Mouse (Mus musculus) thymus, adult 2 months (tissue): ENCODE measurements around the gene Rhbdl2. TPM values are rescaled to one million over a fixed set of nuclear protein-coding genes. Genes with fewer than 3 reads are reported as not detected.

Experiments
- DNase-seq: peaks from one replicate; pipeline ENCODE4 v3.0.0; 2021
- H3K27ac ChIP-seq: fragments of 200-500 bp; 2 replicates; pipeline ENCODE4 v1.5.1; 2012; ENCODE audit warnings: low read length, control low read depth; ENCODE audit not compliant: control insufficient read depth, insufficient read depth
- H3K27me3 ChIP-seq: fragments of 200-500 bp; 2 replicates; pipeline ENCODE4 v1.6.1; 2012; ENCODE audit warnings: mild to moderate bottlenecking, low read length, moderate library complexity, mixed read lengths; ENCODE audit not compliant: control insufficient read depth, insufficient read depth
- H3K36me3 ChIP-seq: fragments of 200-500 bp; 2 replicates; pipeline ENCODE4 v1.6.1; 2012; ENCODE audit warnings: mild to moderate bottlenecking, low read length, moderate library complexity; ENCODE audit not compliant: control insufficient read depth, insufficient read depth
- H3K4me1 ChIP-seq: fragments of 200-500 bp; replicated peaks from 2 replicates; pipeline ENCODE4 v1.6.1; 2012; ENCODE audit warnings: low read length; ENCODE audit not compliant: control insufficient read depth, insufficient read depth
- H3K4me3 ChIP-seq: fragments of 200-500 bp; 2 replicates; pipeline ENCODE4 v1.5.1; 2012; ENCODE audit warnings: mild to moderate bottlenecking, low read length, control low read depth, moderate library complexity; ENCODE audit not compliant: control insufficient read depth, insufficient read depth
- CTCF ChIP-seq: fragments of 200-500 bp; IDR thresholded peaks from 2 replicates; pipeline ENCODE4 v1.5.1; 2012; ENCODE audit warnings: mild to moderate bottlenecking, control low read depth, low read length, moderate library complexity, borderline replicate concordance; ENCODE audit not compliant: control insufficient read depth, poor library complexity, insufficient read depth; ENCODE audit errors: extremely low read depth
- POLR2A ChIP-seq: fragments of 200-500 bp; IDR thresholded peaks from 2 replicates; pipeline ENCODE4 v1.6.1; 2012; ENCODE audit warnings: mild to moderate bottlenecking, low read length, control low read depth, moderate library complexity; ENCODE audit not compliant: control insufficient read depth, poor library complexity, insufficient read depth; ENCODE audit errors: extremely low read depth
- WGBS: fragments of 180-500 bp; shearing (Covaris S2); methylation state at CpG from one replicate; pipeline ENCODE4 v1.1.7; 2018; 5-methylcytosine and 5-hydroxymethylcytosine counted together
- polyA plus RNA-seq: library from polyadenylated mRNA; depleted of rRNA; stranded (reverse); fragments of >200 nt; gene quantifications from 2 replicates; pipeline ENCODE4 v1.2.3, GENCODE M21; 2012; rRNA removed

Rhbdl2 gene
- 3.3 and 4.3 TPM in 2 replicates for polyA plus RNA-seq

- DNase-seq = no peak
- no peak for TF ChIP-seq POLR2A
- TF ChIP-seq CTCF = no peak
- no peak within 1 kb of the TSS for H3K27ac ChIP-seq
- no peak within 1 kb of the TSS for H3K4me3 ChIP-seq
- H3K36me3 ChIP-seq = no peaks in the 10 kb centered on the region
- H3K4me1 ChIP-seq = no peaks in the 10 kb centered on the region
- 77% methylated on average over 12 of the region's 12 CpGs for WGBS
- no peaks in the 10 kb centered on the region for H3K27me3 ChIP-seq
These were observed at the start of gene Rhbdl2 for GRCm38 (mm10) chr4:123787191-123787985. Rhbdl2 (plus strand) TSS chr4:123787874.

DNA sequence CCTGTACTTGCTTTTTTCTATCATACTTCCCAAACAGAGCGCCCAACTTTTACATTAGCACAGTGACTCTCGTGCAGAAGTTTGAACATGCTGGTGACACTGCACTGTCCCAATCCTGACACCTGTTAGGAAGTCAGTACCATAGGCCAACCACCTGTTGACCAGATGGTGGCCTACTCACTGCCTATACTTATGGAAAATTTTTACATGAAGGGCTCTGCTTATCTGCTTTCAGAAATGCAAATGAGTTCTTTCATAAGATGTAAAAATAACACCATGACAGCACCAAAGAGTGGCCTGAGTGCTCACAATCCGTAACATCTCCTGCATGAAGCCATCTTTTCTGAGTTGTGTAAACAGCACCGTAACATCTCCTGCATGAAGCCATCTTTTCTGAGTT, 49.0 kb upstream of the Rhbdl2 start:
- DNase-seq = no peak
- Histone ChIP-seq H3K27me3 (no peaks in the 10 kb centered on the region), H3K4me3 (no peak overlapping the region), H3K27ac (no peak overlapping the region), H3K36me3 (peaks cover 77% of the 10 kb centered on the region), H3K4me1 (0 out of 2 replicates have a peak, but pooled peaks cover 2% of the 10 kb centered on the region)
- WGBS = 94% methylated on average over 4 of the region's 4 CpGs
- no peak for TF ChIP-seq CTCF
- TF ChIP-seq POLR2A = no peak

DNA sequence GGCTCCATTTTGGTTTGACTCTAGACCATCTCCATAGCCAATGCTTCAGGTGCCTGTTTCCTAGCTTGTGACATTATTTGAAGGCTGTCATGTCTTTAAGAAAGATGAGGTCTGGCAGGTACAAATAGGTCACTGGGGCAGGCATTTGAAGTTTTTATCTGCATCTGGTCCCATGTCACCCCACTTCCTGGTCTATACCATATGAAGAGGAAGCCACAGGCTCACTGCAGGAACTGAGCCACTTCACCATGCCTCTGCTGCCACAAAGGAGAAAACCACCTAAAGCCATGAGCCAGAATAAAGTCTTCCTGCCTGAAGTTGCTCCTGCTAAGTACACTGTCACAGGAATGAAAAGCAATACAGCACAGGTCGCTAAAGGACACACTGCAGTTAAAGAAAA, 44.8 kb upstream of the Rhbdl2 start:
- Histone ChIP-seq H3K4me1 (peaks cover 11% of the 10 kb centered on the region; the same call in 1 of the 2 replicates), H3K27me3 (no peaks in the 10 kb centered on the region), H3K27ac (no peak overlapping the region), H3K36me3 (peaks cover 51% of the 10 kb centered on the region), H3K4me3 (no peak overlapping the region)
- no peak for TF ChIP-seq POLR2A
- TF ChIP-seq CTCF = no peak
- WGBS = 55% methylated on average over 1 of the region's 1 CpGs
- peak; percentile 25 for DNase-seq

DNA sequence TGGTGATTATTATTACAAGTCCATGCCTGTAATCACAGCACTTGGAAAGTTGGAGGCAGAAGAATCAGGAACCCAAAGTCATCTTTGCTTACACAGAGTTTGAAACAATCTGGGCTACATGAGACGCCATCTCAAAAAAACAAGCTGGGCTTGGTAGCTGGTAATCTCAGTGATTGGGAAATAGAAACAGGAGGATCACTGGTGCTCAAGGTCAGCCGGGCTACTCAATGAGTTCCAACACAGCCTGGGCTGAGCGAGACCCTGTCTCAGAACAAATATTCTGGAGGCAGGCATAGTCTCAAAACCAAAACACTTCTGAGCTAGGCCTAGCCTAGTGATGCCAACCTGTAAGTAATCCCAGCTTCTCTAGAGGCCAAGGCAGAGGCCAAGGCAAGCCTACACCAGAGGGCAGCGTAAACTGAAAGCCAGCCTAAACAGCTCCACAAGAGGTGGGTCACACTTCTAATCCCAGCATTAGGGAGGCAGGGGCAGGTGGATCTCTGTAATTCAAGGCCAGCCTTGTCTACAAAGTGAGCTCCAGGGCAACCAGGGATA, 42.4 kb upstream of the Rhbdl2 start:
- Histone ChIP-seq H3K27me3 (no peaks in the 10 kb centered on the region), H3K4me1 (peaks cover 16% of the 10 kb centered on the region), H3K27ac (no peak overlapping the region), H3K36me3 (peaks cover 28% of the 10 kb centered on the region), H3K4me3 (no peak overlapping the region)
- no peak for DNase-seq
- no peak for TF ChIP-seq POLR2A
- no peak for TF ChIP-seq CTCF
- WGBS = 97% methylated on average over 4 of the region's 4 CpGs

DNA sequence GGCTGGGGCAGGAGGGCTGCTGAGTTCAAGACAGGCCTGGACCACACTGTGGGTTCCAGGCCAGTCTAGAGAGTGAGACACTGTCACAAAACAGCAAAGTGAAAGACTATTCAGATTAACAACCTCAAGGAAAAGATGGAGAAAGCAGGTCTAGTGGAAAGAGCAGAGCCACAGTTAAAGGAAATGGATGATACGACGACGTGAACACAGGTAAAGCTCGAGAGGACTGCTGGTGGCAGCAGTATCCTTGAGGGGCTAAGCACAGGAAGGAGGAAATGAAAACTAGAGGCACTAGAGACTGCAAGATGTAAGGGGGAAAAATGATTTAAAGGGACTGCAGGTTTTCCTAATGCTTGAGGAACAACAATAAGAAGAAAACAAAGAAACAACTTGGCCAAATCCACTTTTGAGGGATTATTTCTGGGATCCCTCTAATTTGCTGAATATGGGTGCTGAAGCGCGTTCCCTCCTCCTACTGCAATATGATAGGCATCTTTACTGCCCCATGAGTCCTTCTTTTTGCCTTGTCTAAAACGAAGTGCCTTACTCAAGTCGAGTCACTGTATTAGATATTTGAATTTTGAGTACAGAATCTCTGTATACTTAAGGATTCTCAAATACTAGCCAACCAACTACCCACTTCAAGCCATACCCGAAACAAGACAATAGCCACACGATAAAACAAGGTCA, 38.8 kb upstream of the Rhbdl2 start:
- Histone ChIP-seq H3K36me3 (no peaks in the 10 kb centered on the region; the same call in 1 of the 2 replicates), H3K27ac (peak overlapping the region; percentile 26; the same call in 1 of the 2 replicates), H3K4me1 (peaks cover 17% of the 10 kb centered on the region), H3K4me3 (peak overlapping the region; percentile 74), H3K27me3 (no peaks in the 10 kb centered on the region)
- DNase-seq = peak; percentile 14
- TF ChIP-seq CTCF = no peak
- TF ChIP-seq POLR2A = no peak
- 6% methylated on average over 10 of the region's 10 CpGs for WGBS

DNA sequence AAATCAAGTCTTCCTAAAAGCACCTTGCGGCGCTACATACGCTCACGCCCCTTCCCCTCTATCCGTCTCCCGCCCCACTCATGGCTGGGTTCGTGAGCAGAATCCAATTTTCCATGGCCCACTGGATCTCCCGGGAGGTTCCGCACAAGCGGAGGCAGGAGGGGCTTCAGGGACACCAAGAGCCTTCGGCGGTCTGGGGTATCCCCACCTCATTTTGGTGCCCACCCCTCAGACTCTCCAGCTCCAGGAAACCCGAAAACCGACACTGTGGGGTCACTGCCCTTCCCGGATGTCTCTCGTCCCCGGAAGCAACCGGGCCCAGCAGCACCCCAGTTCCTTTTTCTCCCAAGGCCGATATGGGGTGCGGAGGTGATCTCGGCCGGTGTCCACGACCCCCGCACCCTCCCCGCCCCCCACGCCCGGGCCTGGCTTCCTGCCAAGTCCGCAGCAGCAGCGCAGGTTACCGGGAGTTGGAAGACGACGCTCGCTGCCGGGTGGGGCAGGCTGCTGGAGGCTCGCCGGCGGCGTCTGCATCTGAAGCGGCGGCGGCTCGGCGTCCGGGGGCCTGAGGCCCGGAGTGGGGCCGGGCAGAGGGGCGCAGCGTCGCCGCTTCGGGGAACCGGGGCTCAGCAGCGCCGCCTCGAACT, 38.1 kb upstream of the Rhbdl2 start:
- H3K36me3 ChIP-seq = no peaks in the 10 kb centered on the region; the same call in 1 of the 2 replicates
- WGBS = under 1% methylated on average over 55 of the region's 55 CpGs
- peak overlapping the region; percentile 74 for H3K4me3 ChIP-seq
- peaks cover 14% of the 10 kb centered on the region for H3K4me1 ChIP-seq
- H3K27me3 ChIP-seq = no peaks in the 10 kb centered on the region
- DNase-seq = no peak
- TF ChIP-seq POLR2A (no peak), CTCF (no peak)
- peak overlapping the region; percentile 26; the same call in 1 of the 2 replicates for H3K27ac ChIP-seq
